Mouse (Mus musculus): ENCODE data around the gene Plxdc1.

Plxdc1 gene

DNA sequence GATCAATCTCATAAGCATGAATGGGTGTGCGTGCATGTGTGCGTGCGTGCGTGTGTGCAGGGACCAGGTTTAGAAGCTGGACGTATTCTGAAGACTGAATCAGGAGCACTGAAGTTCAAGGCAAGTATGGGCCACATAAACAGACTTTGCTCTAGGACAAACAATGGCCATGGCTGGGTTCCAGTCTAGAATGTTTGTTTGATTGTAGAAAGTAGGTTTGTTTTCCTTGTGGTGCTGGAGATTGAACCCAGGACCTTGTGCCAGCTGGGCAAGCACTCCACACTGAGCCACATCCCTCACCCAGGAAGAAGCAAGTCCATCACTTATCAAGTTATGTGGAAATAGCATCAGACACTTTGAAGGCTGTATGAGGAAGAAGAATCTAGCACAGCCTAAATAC is 29.9 kb upstream of the Plxdc1 start:
- no peak for DNase-seq (ENCODE audit: low spot score)

DNA sequence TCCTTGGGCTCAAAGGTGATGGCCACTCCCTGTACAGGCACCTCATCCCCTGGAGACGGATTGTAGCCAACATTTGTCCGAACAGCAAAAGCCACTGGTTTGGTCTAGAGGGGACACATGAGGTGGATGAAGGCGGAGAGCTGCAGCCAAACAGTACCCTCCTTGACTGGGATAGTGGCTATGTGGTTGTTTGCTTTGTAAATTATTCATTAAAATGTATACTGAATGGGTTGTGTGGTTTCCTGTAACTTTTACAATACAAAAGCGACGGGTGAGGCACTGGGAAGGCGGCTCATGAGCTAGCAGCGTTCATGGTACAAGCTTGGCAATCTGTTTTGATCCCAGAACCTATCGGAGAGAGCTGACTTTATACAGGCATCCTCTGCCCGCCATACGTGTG is 26.6 kb upstream of the Plxdc1 start:
- no peak for DNase-seq (ENCODE audit: low spot score)

DNA sequence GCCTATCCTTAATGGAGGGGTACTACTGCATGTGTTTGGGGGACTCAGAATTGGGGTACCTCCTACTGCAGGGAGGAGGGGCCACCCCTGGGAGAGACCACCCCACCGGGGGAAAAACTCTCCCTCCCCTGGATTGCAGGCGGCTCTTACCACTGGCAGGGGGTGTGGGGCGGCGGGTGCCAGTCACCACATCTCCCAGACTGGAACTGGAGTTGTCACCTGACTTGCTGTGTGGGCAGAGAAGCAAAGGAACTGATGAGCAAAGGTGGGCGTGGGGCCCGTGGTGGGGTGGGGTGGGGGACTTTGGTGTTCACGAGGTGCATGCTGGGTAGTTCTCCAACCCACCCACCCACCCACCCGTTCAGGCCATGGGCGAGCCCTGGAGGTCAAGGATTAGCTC is 25.5 kb upstream of the Plxdc1 start:
- no peak for DNase-seq (ENCODE audit: low spot score)

DNA sequence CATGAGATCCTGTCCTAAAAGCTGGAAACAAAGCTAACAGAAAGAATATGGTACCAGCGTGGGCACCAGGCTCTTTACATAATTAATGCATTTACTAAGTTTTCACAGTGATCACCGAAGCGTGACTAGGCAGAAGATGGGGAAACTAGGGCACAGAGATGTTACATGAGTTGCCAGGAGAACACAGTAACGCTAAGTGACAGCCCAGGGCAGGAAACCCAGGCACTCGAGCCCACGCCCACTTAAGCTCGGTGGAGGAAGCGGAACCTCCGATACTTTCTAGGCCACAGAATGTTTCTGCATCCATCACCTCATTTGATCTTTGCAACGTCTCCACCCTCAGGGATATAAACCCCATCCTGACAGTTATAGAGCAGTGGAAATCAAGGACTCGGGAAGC is 21.8 kb upstream of the Plxdc1 start:
- DNase-seq (ENCODE audit: low spot score) = no peak

GRCm38 (mm10) chr11:98005686-98006085 is 19.4 kb upstream of the Plxdc1 start:
- DNase-seq (ENCODE audit: low spot score) = no peak

- DNase-seq (ENCODE audit: low spot score) = no peak
Observed at GRCm38 (mm10) chr11:98005076-98005475, 18.8 kb upstream of the Plxdc1 start.

GRCm38 (mm10) chr11:98004161-98004560 is 17.9 kb upstream of the Plxdc1 start:
- no peak for DNase-seq (ENCODE audit: low spot score)

GRCm38 (mm10) chr11:98003171-98003671 is 17.0 kb upstream of the Plxdc1 start:
- DNase-seq (ENCODE audit: low spot score) = no peak

DNA sequence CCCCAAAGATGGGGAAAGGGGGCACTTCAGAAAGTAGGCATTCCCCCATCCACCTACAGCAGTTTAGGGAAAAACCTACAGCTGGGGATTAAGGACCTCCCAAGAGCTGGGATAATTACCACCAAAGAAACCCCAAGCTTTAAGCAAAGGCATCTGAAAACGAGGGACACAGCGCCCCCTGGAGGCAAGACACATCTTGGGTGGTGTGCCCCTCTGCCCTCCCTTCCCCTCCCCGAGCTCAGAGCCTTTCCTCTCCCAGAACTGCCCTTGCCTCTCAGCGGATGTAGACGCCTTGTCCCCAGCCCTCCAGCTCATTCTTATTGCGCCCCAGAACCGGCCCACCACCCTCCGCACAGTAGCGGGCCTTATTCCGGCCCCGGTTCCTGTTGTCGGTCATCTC is 16.4 kb upstream of the Plxdc1 start:
- peak; percentile 70 for DNase-seq (ENCODE audit: low spot score)

DNA sequence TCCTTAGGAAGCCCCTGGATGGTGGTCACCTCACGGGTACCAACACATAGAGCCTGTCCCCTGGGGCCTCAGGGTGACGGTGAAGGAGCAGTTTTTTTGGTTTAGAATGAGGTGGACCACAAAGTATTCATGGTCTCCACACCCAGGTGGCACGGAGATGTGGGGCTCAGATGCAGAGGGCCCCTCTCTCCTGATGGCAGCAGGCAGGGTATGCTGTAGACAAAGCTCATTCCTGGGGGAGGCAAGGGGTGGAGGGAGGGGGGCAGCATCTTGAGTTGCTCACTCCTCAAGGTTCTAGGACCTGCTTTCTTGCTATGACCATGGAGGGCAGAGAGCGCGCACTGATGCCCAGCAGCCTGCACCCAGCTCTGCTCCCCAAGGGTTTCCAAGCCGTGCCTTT is 15.7 kb upstream of the Plxdc1 start:
- DNase-seq (ENCODE audit: low spot score) = no peak

- DNase-seq (ENCODE audit: low spot score) = no peak
Observed at GRCm38 (mm10) chr11:98001351-98001824, 15.1 kb upstream of the Plxdc1 start.

- DNase-seq (ENCODE audit: low spot score) = no peak
Observed at GRCm38 (mm10) chr11:98000378-98001140, 14.3 kb upstream of the Plxdc1 start.

GRCm38 (mm10) chr11:97999748-98000147 is 13.5 kb upstream of the Plxdc1 start:
- DNase-seq (ENCODE audit: low spot score) = no peak

DNA sequence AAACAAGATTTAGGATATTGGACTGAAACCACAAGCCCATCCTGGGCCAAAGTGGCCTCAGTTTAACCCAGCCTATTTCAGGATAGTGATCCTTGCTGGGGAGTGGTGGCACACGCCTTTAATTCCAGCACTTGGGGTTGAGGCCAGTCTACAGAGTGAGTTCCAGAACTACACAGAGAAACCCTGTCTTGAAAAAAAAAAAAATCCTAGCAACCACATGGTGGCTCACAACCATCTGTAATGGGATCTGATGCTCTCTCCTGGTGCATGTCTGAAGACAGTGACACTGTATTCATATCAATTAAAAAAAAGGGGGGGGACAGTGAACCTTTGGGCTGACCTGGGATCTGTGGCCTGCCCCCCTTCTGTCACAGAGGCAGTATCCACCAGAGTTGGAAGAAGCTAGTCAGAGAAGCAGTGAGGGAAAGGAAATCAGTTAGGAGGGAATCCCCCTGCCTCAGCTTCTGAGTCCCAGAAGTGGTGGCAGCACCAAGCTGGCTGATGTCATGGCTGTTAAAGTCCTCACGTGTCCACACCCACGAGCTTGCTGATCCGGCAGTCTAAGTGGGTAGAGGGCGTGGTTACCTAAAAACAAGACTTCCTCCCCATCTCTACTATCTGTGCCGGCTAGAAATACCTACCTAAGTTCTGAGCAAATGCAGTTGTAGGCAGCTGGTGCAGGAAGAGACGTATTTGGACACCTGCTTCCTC is 12.8 kb upstream of the Plxdc1 start:
- no peak for DNase-seq (ENCODE audit: low spot score)

- DNase-seq (ENCODE audit: low spot score) = no peak
Observed at GRCm38 (mm10) chr11:97998074-97998793, 12.0 kb upstream of the Plxdc1 start.

DNA sequence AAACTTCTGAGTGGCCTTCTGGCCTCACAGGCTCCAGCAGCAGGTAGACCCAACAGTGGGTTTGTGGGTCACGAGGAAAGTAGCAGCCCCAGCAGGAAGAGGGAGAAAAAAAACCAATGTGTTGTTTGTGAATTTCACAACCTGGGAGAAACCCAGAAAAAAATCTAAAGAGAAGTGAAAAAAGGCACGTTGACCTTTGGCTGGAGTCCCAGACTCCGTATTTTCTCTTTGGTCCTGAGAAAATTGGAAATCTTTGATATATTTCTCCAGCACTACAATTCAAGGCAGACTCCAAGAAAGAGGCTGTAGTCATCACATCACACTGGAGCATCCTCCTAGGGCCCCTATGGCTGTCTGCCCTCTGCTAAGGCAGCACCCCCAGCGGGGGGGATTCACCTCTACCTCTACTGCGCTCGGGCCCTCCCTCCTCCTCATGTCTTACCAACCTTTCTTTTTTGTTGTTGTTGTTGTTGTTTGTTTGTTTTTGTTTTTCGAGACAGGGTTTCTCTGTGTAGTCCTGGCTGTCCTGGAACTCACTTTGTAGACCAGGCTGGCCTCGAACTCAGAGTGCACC is 11.2 kb upstream of the Plxdc1 start:
- DNase-seq (ENCODE audit: low spot score) = no peak

GRCm38 (mm10) chr11:97996691-97997090 is 10.4 kb upstream of the Plxdc1 start:
- no peak for DNase-seq (ENCODE audit: low spot score)

- no peak for DNase-seq (ENCODE audit: low spot score)
Observed at GRCm38 (mm10) chr11:97995564-97996288, 9.5 kb upstream of the Plxdc1 start, which contains the start of gene Arl5c. Gene Arl5c, minus strand, starts transcription at chr11:97996181.

GRCm38 (mm10) chr11:97994539-97995100 is 8.4 kb upstream of the Plxdc1 start:
- DNase-seq (ENCODE audit: low spot score) = peak; percentile 76

GRCm38 (mm10) chr11:97988530-97989096 is 2.4 kb upstream of the Plxdc1 start:
- DNase-seq (ENCODE audit: low spot score) = peak; percentile 86
